Mouse (Mus musculus) heart, embryonic 10.5 days (tissue): ENCODE results near the gene Olfr1032. TPM values are rescaled to one million over a fixed set of nuclear protein-coding genes. Genes with fewer than 3 reads are reported as not detected.
"Not testable (repeated sequence)": the region's sequence is repeated elsewhere in the genome, so short reads cannot be mapped to it uniquely, and the experiment has no call there.

Experiments
- DNase-seq: peaks from one replicate; pipeline ENCODE4 v3.0.0-alpha.2; 2017; ENCODE audit warnings: low spot score
- H3K27ac ChIP-seq: fragments of 300-500 bp; sonication (generic); 2 replicates; pipeline ENCODE4 v1.5.1; 2016; ENCODE audit warnings: mild to moderate bottlenecking
- H3K27me3 ChIP-seq: fragments of 300-500 bp; sonication (generic); 2 replicates; pipeline ENCODE4 v1.6.1; 2016; ENCODE audit warnings: mild to moderate bottlenecking; ENCODE audit not compliant: poor library complexity, insufficient read depth, severe bottlenecking
- H3K36me3 ChIP-seq: fragments of 300-500 bp; sonication (generic); 2 replicates; pipeline ENCODE4 v1.6.1; 2016; ENCODE audit warnings: mild to moderate bottlenecking, moderate library complexity
- H3K4me1 ChIP-seq: fragments of 300-500 bp; sonication (generic); 2 replicates; pipeline ENCODE4 v1.6.1; 2016; ENCODE audit warnings: mild to moderate bottlenecking
- H3K4me3 ChIP-seq: fragments of 300-500 bp; sonication (generic); 2 replicates; pipeline ENCODE4 v1.5.1; 2016; ENCODE audit warnings: mild to moderate bottlenecking, moderate library complexity
- H3K9me3 ChIP-seq: fragments of 300-500 bp; sonication (generic); 2 replicates; pipeline ENCODE4 v1.6.1; 2016; ENCODE audit warnings: mild to moderate bottlenecking, moderate library complexity
- WGBS: fragments of 180-500 bp; shearing (Covaris S2); methylation state at CpG from one replicate; pipeline ENCODE4 v1.1.7; 2016; 5-methylcytosine and 5-hydroxymethylcytosine counted together
- polyA plus RNA-seq: library from polyadenylated mRNA; unstranded; fragments of >200 nt; fragmentation: Nextera tagmentation; extraction: Ambion mirVana; gene quantifications from 2 replicates; pipeline ENCODE4 v1.2.1, GENCODE M21; 2016

Olfr1032 gene
- polyA plus RNA-seq = not detected in 2 replicates

GRCm38 (mm10) chr2:86005240-86005639 lies at the start of gene Olfr1032:
Gene Olfr1032 (plus strand): TSS chr2:86005540.
- Histone ChIP-seq H3K4me3 (no peak within 1 kb of the TSS), H3K9me3 (no peaks in the 10 kb centered on the region), H3K4me1 (no peaks in the 10 kb centered on the region), H3K36me3 (no peaks in the 10 kb centered on the region), H3K27me3 (no peaks in the 10 kb centered on the region), H3K27ac (no peak within 1 kb of the TSS)
- 83% methylated on average over 7 of the region's 7 CpGs for WGBS
- no peak for DNase-seq

- H3K27me3 ChIP-seq = no peaks in the 10 kb centered on the region
- no peaks in the 10 kb centered on the region for H3K4me1 ChIP-seq
- H3K9me3 ChIP-seq = no peaks in the 10 kb centered on the region
- DNase-seq = no peak
- no peaks in the 10 kb centered on the region for H3K36me3 ChIP-seq
- no peak within 1 kb of the TSS for H3K4me3 ChIP-seq
- WGBS = 73% methylated on average over 2 of the region's 2 CpGs
- H3K27ac ChIP-seq = no peak within 1 kb of the TSS
These were observed 31.7 kb upstream of the Olfr1032 start, which contains the start of gene Olfr1029 for GRCm38 (mm10) chr2:85973595-85973994. Gene Olfr1029 (plus strand): TSS chr2:85973895.

- Histone ChIP-seq H3K36me3 (no peaks in the 10 kb centered on the region), H3K9me3 (no peaks in the 10 kb centered on the region), H3K27me3 (no peaks in the 10 kb centered on the region), H3K4me3 (no peak within 1 kb of the TSS), H3K27ac (no peak within 1 kb of the TSS), H3K4me1 (no peaks in the 10 kb centered on the region)
- no peak for DNase-seq
- 67% methylated on average over 1 of the region's 1 CpGs for WGBS
These were observed 26.4 kb upstream of the Olfr1032 start, which contains the start of gene Olfr1030 for GRCm38 (mm10) chr2:85978976-85979375. Gene Olfr1030 (plus strand): TSS chr2:85979276.

- Histone ChIP-seq H3K4me1 (no peaks in the 10 kb centered on the region), H3K36me3 (no peaks in the 10 kb centered on the region), H3K9me3 (no peaks in the 10 kb centered on the region), H3K27ac (no peak within 1 kb of the TSS), H3K27me3 (no peaks in the 10 kb centered on the region), H3K4me3 (no peak within 1 kb of the TSS)
- WGBS = 58% methylated on average over 3 of the region's 3 CpGs
- no peak for DNase-seq
These were observed 15.3 kb upstream of the Olfr1032 start, which contains the start of gene Olfr1031 for GRCm38 (mm10) chr2:85990004-85990403. Gene Olfr1031 (plus strand): TSS chr2:85990304.

GRCm38 (mm10) chr2:86020406-86020805 lies 15.1 kb downstream of the Olfr1032 start, which contains the start of gene Olfr1033:
Gene Olfr1033 (plus strand): TSS chr2:86020633.
- peak within 1 kb of the TSS; percentile 49 for H3K4me3 ChIP-seq
- not testable (repeated sequence) for H3K27me3 ChIP-seq, H3K27ac ChIP-seq, H3K4me1 ChIP-seq, H3K9me3 ChIP-seq, DNase-seq, H3K36me3 ChIP-seq
- WGBS = 1% methylated on average over 11 of the region's 11 CpGs

- DNase-seq, H3K36me3 ChIP-seq, H3K27ac ChIP-seq, H3K27me3 ChIP-seq, H3K4me1 ChIP-seq, H3K9me3 ChIP-seq, H3K4me3 ChIP-seq: not testable (repeated sequence)
- WGBS = 63% methylated on average over 7 of the region's 9 CpGs
These were observed 16.2 kb downstream of the Olfr1032 start for GRCm38 (mm10) chr2:86021518-86021917.

- Histone ChIP-seq H3K4me3 (no peak within 1 kb of the TSS), H3K27ac (no peak within 1 kb of the TSS), H3K4me1 (no peaks in the 10 kb centered on the region), H3K9me3 (no peaks in the 10 kb centered on the region), H3K27me3 (no peaks in the 10 kb centered on the region), H3K36me3 (no peaks in the 10 kb centered on the region)
- no peak for DNase-seq
These were observed 40.2 kb downstream of the Olfr1032 start, which contains the start of gene Olfr1034 for GRCm38 (mm10) chr2:86045561-86045960. Gene Olfr1034 (plus strand): TSS chr2:86045861.

GRCm38 (mm10) chr2:86050777-86051176 lies 45.4 kb downstream of the Olfr1032 start:
- not testable (repeated sequence) for H3K36me3 ChIP-seq, DNase-seq, H3K4me3 ChIP-seq, H3K4me1 ChIP-seq, H3K27ac ChIP-seq, H3K9me3 ChIP-seq, H3K27me3 ChIP-seq

Other genes with a start within 250 kb of the Olfr1032 start
- gene Olfr1012, start 242.8 kb upstream of the Olfr1032 start, polyA plus RNA-seq = not detected in 2 replicates
- not detected in 2 replicates for gene Olfr1013, start 238.4 kb upstream of the Olfr1032 start, polyA plus RNA-seq
- not detected in 2 replicates for gene Olfr1014, start 232.8 kb upstream of the Olfr1032 start, polyA plus RNA-seq
- not detected in 2 replicates for gene Olfr1015, start 223.5 kb upstream of the Olfr1032 start, polyA plus RNA-seq
- gene Olfr1016, start 203.0 kb upstream of the Olfr1032 start, polyA plus RNA-seq = not detected in 2 replicates
- not detected in 2 replicates for gene Olfr1018, start 187.1 kb upstream of the Olfr1032 start, polyA plus RNA-seq
- not detected in 2 replicates for gene Olfr1019, start 160.1 kb upstream of the Olfr1032 start, polyA plus RNA-seq
- not detected in 2 replicates for gene Olfr1020, start 158.5 kb upstream of the Olfr1032 start, polyA plus RNA-seq
- gene Olfr1022, start 136.9 kb upstream of the Olfr1032 start, polyA plus RNA-seq = not detected in 2 replicates
- not detected in 2 replicates for gene Olfr1023, start 119.9 kb upstream of the Olfr1032 start, polyA plus RNA-seq
- gene Olfr1024, start 100.5 kb upstream of the Olfr1032 start, polyA plus RNA-seq = not detected in 2 replicates
- not detected in 2 replicates for gene Olfr1025-ps1, start 90.3 kb upstream of the Olfr1032 start, polyA plus RNA-seq
- not detected in 2 replicates for gene Olfr1026, start 84.0 kb upstream of the Olfr1032 start, polyA plus RNA-seq
- gene Olfr1028, start 55.1 kb upstream of the Olfr1032 start, polyA plus RNA-seq = not detected in 2 replicates
- gene Olfr1029, start 31.6 kb upstream of the Olfr1032 start, polyA plus RNA-seq = not detected in 2 replicates
- gene Olfr1030, start 26.3 kb upstream of the Olfr1032 start, polyA plus RNA-seq = not detected in 2 replicates
- gene Olfr1031, start 15.2 kb upstream of the Olfr1032 start, polyA plus RNA-seq = not detected in 2 replicates
- gene Olfr1033, start 15.1 kb downstream of the Olfr1032 start, polyA plus RNA-seq = 0.21 TPM in 1 of 2 replicates, not detected in the other
- not detected in 2 replicates for gene Olfr1034, start 40.3 kb downstream of the Olfr1032 start, polyA plus RNA-seq
- gene Olfr1036, start 68.5 kb downstream of the Olfr1032 start, polyA plus RNA-seq = not detected in 2 replicates
- gene Olfr1037, start 81.8 kb downstream of the Olfr1032 start, polyA plus RNA-seq = not detected in 2 replicates
- gene Olfr1039, start 130.4 kb downstream of the Olfr1032 start, polyA plus RNA-seq = not detected in 2 replicates
- gene Olfr1040, start 141.2 kb downstream of the Olfr1032 start, polyA plus RNA-seq = not detected in 2 replicates
- not detected in 2 replicates for gene Olfr1042, start 156.3 kb downstream of the Olfr1032 start, polyA plus RNA-seq
- gene Olfr1043, start 162.0 kb downstream of the Olfr1032 start, polyA plus RNA-seq = not detected in 2 replicates
- gene Olfr1044, start 172.3 kb downstream of the Olfr1032 start, polyA plus RNA-seq = not detected in 2 replicates
- not detected in 2 replicates for gene Olfr52, start 180.1 kb downstream of the Olfr1032 start, polyA plus RNA-seq
- gene Olfr1045, start 197.5 kb downstream of the Olfr1032 start, polyA plus RNA-seq = not detected in 2 replicates
- gene Olfr1046, start 213.8 kb downstream of the Olfr1032 start, polyA plus RNA-seq = not detected in 2 replicates
- gene Olfr1047, start 225.9 kb downstream of the Olfr1032 start, polyA plus RNA-seq = not detected in 2 replicates
- not detected in 2 replicates for gene Olfr1048, start 234.7 kb downstream of the Olfr1032 start, polyA plus RNA-seq